In the genomic region with DNA sequence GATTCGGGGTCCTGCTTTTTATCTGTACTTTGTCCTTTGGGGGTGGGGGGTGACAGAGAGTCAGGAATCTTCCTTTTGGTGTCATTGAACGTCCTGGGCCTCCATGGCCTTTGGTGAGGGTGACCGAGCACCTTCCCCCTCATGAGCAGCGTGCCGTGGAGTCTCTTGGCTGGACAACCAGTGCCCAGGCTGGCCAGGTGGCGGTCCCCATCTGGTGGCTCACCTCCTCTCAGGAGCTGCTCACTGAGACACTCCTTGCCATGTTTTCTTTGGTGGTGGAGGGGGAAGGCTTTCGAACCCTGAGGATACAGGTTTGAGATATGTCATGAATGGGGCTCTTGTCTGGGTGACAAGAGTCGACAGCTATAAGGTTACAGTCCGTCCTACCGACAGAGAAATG, we compare ENCODE assay signal across 23 mouse cellular contexts. TPM values are rescaled to one million over a fixed set of nuclear protein-coding genes. Genes with fewer than 3 reads are reported as not detected.
DNase-seq lines count a peak whose midpoint lies in the region; ATAC-seq and TF ChIP-seq lines count a peak whose summit lies in the region.
"Had no signal": no experiment of that assay in that cellular context is flagged by ENCODE, and none has a peak within 500 bp of the region (broad histone marks: within the 10 kb centered on the region; RNA-seq: fewer than 3 reads in every experiment).

No protein-coding gene starts in this region.

- TF ChIP-seq CTCF in bone marrow, adult 2 months (IDR thresholded peaks at IDR 0.05; ENCODE audit: control insufficient read depth, insufficient read depth, low read length): no peak
- no peak for TF ChIP-seq CTCF in intestine, postnatal 0 days (IDR thresholded peaks at IDR 0.05; ENCODE audit: low read depth)

- ATAC-seq in hindbrain, embryonic 16.5 days: no peak
- no peak for ATAC-seq in intestine, postnatal 0 days
- ATAC-seq: forebrain, embryonic 14.5 days; liver, embryonic 12.5 days; midbrain, embryonic 15.5 days; Patski had no signal

- H3K9me3 ChIP-seq in hindbrain, embryonic 10.5 days: no peaks in the 10 kb centered on the region
- H3K9me3 ChIP-seq in hindbrain, embryonic 16.5 days (ENCODE audit: control insufficient read depth, low read length): no peaks in the 10 kb centered on the region
- H3K9me3 ChIP-seq in embryonic facial prominence, embryonic 10.5 days: no peaks in the 10 kb centered on the region
- H3K9me3 ChIP-seq in intestine, postnatal 0 days (ENCODE audit: control insufficient read depth): no peaks in the 10 kb centered on the region
- H3K9me3 ChIP-seq: kidney, embryonic 15.5 days; limb, embryonic 13.5 days; liver, embryonic 12.5 days; midbrain, embryonic 10.5 days; midbrain, embryonic 15.5 days; neural tube, embryonic 15.5 days had no signal

- H3K4me2 ChIP-seq in hindbrain, embryonic 16.5 days (ENCODE audit: low read length): no peak overlapping the region
- no peak overlapping the region for H3K4me2 ChIP-seq in intestine, postnatal 0 days (replicated peaks; ENCODE audit: low read depth)
- H3K4me2 ChIP-seq: hindbrain, embryonic 14.5 days; kidney, embryonic 15.5 days; limb, embryonic 13.5 days; liver, embryonic 12.5 days; midbrain, embryonic 15.5 days; neural tube, embryonic 15.5 days had no signal

- TF ChIP-seq POLR2A in bone marrow, adult 2 months (IDR thresholded peaks at IDR 0.05; ENCODE audit: borderline replicate concordance, control insufficient read depth, low read depth, low read length): peak; percentile 28; the same call in 1 of the 2 replicates

- H3K9ac ChIP-seq in hindbrain, embryonic 16.5 days (ENCODE audit: low read depth, low read length): no peak overlapping the region
- H3K9ac ChIP-seq in intestine, postnatal 0 days (ENCODE audit: low read depth, low read length): no peak overlapping the region
- H3K9ac ChIP-seq: hindbrain, embryonic 14.5 days; kidney, embryonic 15.5 days; limb, embryonic 13.5 days; liver, embryonic 12.5 days; midbrain, embryonic 15.5 days; neural tube, embryonic 15.5 days had no signal

- WGBS in hindbrain, embryonic 10.5 days: 71% methylated on average over 10 of the region's 10 CpGs
- WGBS in hindbrain, embryonic 16.5 days: 88% methylated on average over 10 of the region's 10 CpGs
- 25% methylated on average over 10 of the region's 10 CpGs for WGBS in bone marrow, adult 2 months
- WGBS in embryonic facial prominence, embryonic 10.5 days: 57% methylated on average over 10 of the region's 10 CpGs
- 81% methylated on average over 10 of the region's 10 CpGs for WGBS in intestine, postnatal 0 days

- H3K27ac ChIP-seq in hindbrain, embryonic 10.5 days: peak overlapping the region; percentile 30; the same call in 1 of the 2 replicates
- no peak overlapping the region for H3K27ac ChIP-seq in hindbrain, embryonic 16.5 days (ENCODE audit: low read depth, low read length)
- H3K27ac ChIP-seq in bone marrow, adult 2 months (ENCODE audit: control insufficient read depth, insufficient read depth, low read depth, low read length, poor library complexity): peak overlapping the region; percentile 93
- 0 out of 2 replicates have a peak overlapping the region, but pooled peaks have one; percentile 24 for H3K27ac ChIP-seq in embryonic facial prominence, embryonic 10.5 days (replicated peaks)
- no peak overlapping the region for H3K27ac ChIP-seq in intestine, postnatal 0 days (ENCODE audit: low read depth, low read length)
- H3K27ac ChIP-seq: hindbrain, embryonic 14.5 days; kidney, embryonic 15.5 days; left cerebral cortex, adult 2 months; limb, embryonic 13.5 days; liver, embryonic 12.5 days; macrophage; midbrain, embryonic 10.5 days; midbrain, embryonic 15.5 days; neural tube, embryonic 15.5 days had no signal

- no peaks in the 10 kb centered on the region for H3K27me3 ChIP-seq in hindbrain, embryonic 10.5 days (ENCODE audit: insufficient read depth, poor library complexity, severe bottlenecking)
- no peaks in the 10 kb centered on the region for H3K27me3 ChIP-seq in hindbrain, embryonic 16.5 days (replicated peaks; ENCODE audit: control insufficient read depth, insufficient read depth, low read length)
- no peaks in the 10 kb centered on the region for H3K27me3 ChIP-seq in embryonic facial prominence, embryonic 10.5 days (replicated peaks; ENCODE audit: low read depth, poor library complexity, severe bottlenecking)
- H3K27me3 ChIP-seq in intestine, postnatal 0 days (replicated peaks; ENCODE audit: control insufficient read depth, insufficient read depth, low read length): no peaks in the 10 kb centered on the region
- H3K27me3 ChIP-seq: kidney, embryonic 15.5 days; limb, embryonic 13.5 days; midbrain, embryonic 15.5 days; neural tube, embryonic 15.5 days; Patski had no signal

- H3K4me3 ChIP-seq in hindbrain, embryonic 10.5 days: no peak overlapping the region
- no peak overlapping the region for H3K4me3 ChIP-seq in hindbrain, embryonic 16.5 days (ENCODE audit: low read length)
- H3K4me3 ChIP-seq in bone marrow, adult 2 months (replicated peaks; ENCODE audit: control insufficient read depth, low read depth, low read length): peak overlapping the region; percentile 23
- no peak overlapping the region for H3K4me3 ChIP-seq in embryonic facial prominence, embryonic 10.5 days
- no peak overlapping the region for H3K4me3 ChIP-seq in intestine, postnatal 0 days (ENCODE audit: low read depth, low read length)
- H3K4me3 ChIP-seq: kidney, embryonic 15.5 days; left cerebral cortex, adult 2 months; limb, embryonic 13.5 days; liver, embryonic 12.5 days; midbrain, embryonic 10.5 days; midbrain, embryonic 15.5 days; neural tube, embryonic 15.5 days had no signal

- peak; percentile 59 for DNase-seq in cerebellum, adult 9-11 months
- no peak for DNase-seq in cerebellum, postnatal 14 days
- no peak for DNase-seq in hindbrain, embryonic 10.5 days (ENCODE audit: low spot score)
- no peak for DNase-seq in embryonic facial prominence, embryonic 10.5 days (ENCODE audit: low spot score)
- DNase-seq: cerebellum, adult 8-10 months; heart, postnatal 36 days; kidney, adult 18-20 months; lung, adult 18-20 months; right cerebral cortex, postnatal 25 days had no signal

- H3K36me3 ChIP-seq in hindbrain, embryonic 10.5 days: no peaks in the 10 kb centered on the region
- no peaks in the 10 kb centered on the region for H3K36me3 ChIP-seq in hindbrain, embryonic 16.5 days (ENCODE audit: control insufficient read depth, insufficient read depth, low read length)
- no peaks in the 10 kb centered on the region for H3K36me3 ChIP-seq in embryonic facial prominence, embryonic 10.5 days (replicated peaks)
- no peaks in the 10 kb centered on the region for H3K36me3 ChIP-seq in intestine, postnatal 0 days (ENCODE audit: control insufficient read depth, insufficient read depth)
- H3K36me3 ChIP-seq: kidney, embryonic 15.5 days; limb, embryonic 13.5 days; liver, embryonic 12.5 days; midbrain, embryonic 10.5 days; midbrain, embryonic 15.5 days; neural tube, embryonic 15.5 days had no signal

- peaks cover 44% of the 10 kb centered on the region for H3K4me1 ChIP-seq in hindbrain, embryonic 10.5 days (replicated peaks)
- H3K4me1 ChIP-seq in hindbrain, embryonic 16.5 days (ENCODE audit: control insufficient read depth, insufficient read depth, low read depth, low read length): no peaks in the 10 kb centered on the region; the same call in 1 of the 2 replicates
- peaks cover 6% of the 10 kb centered on the region for H3K4me1 ChIP-seq in bone marrow, adult 2 months (ENCODE audit: control insufficient read depth, insufficient read depth, low read length)
- H3K4me1 ChIP-seq in embryonic facial prominence, embryonic 10.5 days: peaks cover 40% of the 10 kb centered on the region
- no peaks in the 10 kb centered on the region for H3K4me1 ChIP-seq in intestine, postnatal 0 days (replicated peaks; ENCODE audit: control insufficient read depth, insufficient read depth, low read length)
- H3K4me1 ChIP-seq: midbrain, embryonic 15.5 days; neural tube, embryonic 15.5 days had no signal

RNA-seq across cellular contexts. Expression of gene Zdhhc7, which starts 50.9 kb away (rescaled TPM):
- polyA plus RNA-seq in hindbrain, embryonic 10.5 days (2016; fragmentation: Nextera tagmentation; extraction: Ambion mirVana): 34.1 and 38.7 TPM in 2 replicates
- 28.0 and 29.3 TPM in 2 replicates for polyA plus RNA-seq in hindbrain, embryonic 16.5 days (2015; fragmentation: Nextera tagmentation; extraction: Ambion mirVana)
- 8.6 and 18.7 TPM in 2 replicates for polyA plus RNA-seq in bone marrow, adult 2 months (2011; ENCODE audit: insufficient read depth, insufficient read length, low replicate concordance, missing spikeins)
- polyA plus RNA-seq in embryonic facial prominence, embryonic 10.5 days (2016; fragmentation: Nextera tagmentation; extraction: Ambion mirVana): 30.0 and 33.0 TPM in 2 replicates
- polyA plus RNA-seq in intestine, postnatal 0 days (2015; fragmentation: Nextera tagmentation; extraction: Ambion mirVana): 39.4 and 44.9 TPM in 2 replicates

RNA-seq across cellular contexts. Expression of gene Crispld2, which starts 58.1 kb away (rescaled TPM):
- polyA plus RNA-seq in hindbrain, embryonic 10.5 days (2016; fragmentation: Nextera tagmentation; extraction: Ambion mirVana): 3.8 and 4.6 TPM in 2 replicates
- polyA plus RNA-seq in hindbrain, embryonic 16.5 days (2015; fragmentation: Nextera tagmentation; extraction: Ambion mirVana): 2.7 and 3.1 TPM in 2 replicates
- polyA plus RNA-seq in bone marrow, adult 2 months (2011; ENCODE audit: insufficient read depth, insufficient read length, low replicate concordance, missing spikeins): 4.9 and 17.2 TPM in 2 replicates
- 6.1 and 6.5 TPM in 2 replicates for polyA plus RNA-seq in embryonic facial prominence, embryonic 10.5 days (2016; fragmentation: Nextera tagmentation; extraction: Ambion mirVana)
- polyA plus RNA-seq in intestine, postnatal 0 days (2015; fragmentation: Nextera tagmentation; extraction: Ambion mirVana): 9.1 and 9.2 TPM in 2 replicates

Comparison
In these comparisons a context has a peak if more than half of its experiments do, and no peak if none do; other contexts are left out.
1. H3K27ac ChIP-seq: peak in hindbrain, embryonic 10.5 days (single experiment), bone marrow, adult 2 months (single experiment) and embryonic facial prominence, embryonic 10.5 days (single experiment); none in hindbrain, embryonic 16.5 days (single experiment) and intestine, postnatal 0 days (single experiment).